Mouse (Mus musculus) lung, embryonic 14.5 days (tissue): Measurements from ENCODE around the gene Sostdc1. TPM values are rescaled to one million over a fixed set of nuclear protein-coding genes. Genes with fewer than 3 reads are reported as not detected.

Source experiments
- ATAC-seq: fragments of 200-750 bp; cut with Nextera tagmentation; 2 replicates; pipeline ENCODE4 v1.8.0; 2017; ENCODE audit warnings: mild to moderate bottlenecking, moderate TSS enrichment, moderate library complexity; ENCODE audit not compliant: insufficient read depth
- DNase-seq: peaks from one replicate; pipeline ENCODE4 v3.0.0-alpha.2; 2015
- H3K27ac ChIP-seq: fragments of 300-500 bp; sonication (generic); 2 replicates; pipeline ENCODE4 v1.5.1; 2014; ENCODE audit warnings: low read depth, mild to moderate bottlenecking, moderate library complexity
- H3K27me3 ChIP-seq: fragments of 300-500 bp; sonication (generic); 2 replicates; pipeline ENCODE4 v1.6.1; 2014; ENCODE audit warnings: low read length, control low read depth; ENCODE audit not compliant: insufficient read depth
- H3K36me3 ChIP-seq: fragments of 300-500 bp; sonication (generic); 2 replicates; pipeline ENCODE4 v1.6.1; 2014; ENCODE audit warnings: control low read depth; ENCODE audit not compliant: insufficient read depth
- H3K4me1 ChIP-seq: fragments of 300-500 bp; sonication (generic); 2 replicates; pipeline ENCODE4 v1.6.1; 2014; ENCODE audit warnings: antibody characterized with exemption, control low read depth; ENCODE audit not compliant: insufficient read depth
- H3K4me2 ChIP-seq: fragments of 300-500 bp; sonication (generic); 2 replicates; pipeline ENCODE4 v1.6.1; 2014; ENCODE audit warnings: mild to moderate bottlenecking
- H3K4me3 ChIP-seq: fragments of 300-500 bp; sonication (generic); 2 replicates; pipeline ENCODE4 v1.5.1; 2014; ENCODE audit warnings: low read depth, low read length
- H3K9ac ChIP-seq: fragments of 300-500 bp; sonication (generic); 2 replicates; pipeline ENCODE4 v1.6.1; 2014
- H3K9me3 ChIP-seq: fragments of 300-500 bp; sonication (generic); 2 replicates; pipeline ENCODE4 v1.6.1; 2016; ENCODE audit warnings: low read depth, low read length, control low read depth
- CTCF ChIP-seq: IDR thresholded peaks from 2 replicates; pipeline ENCODE4 v1.5.1; 2016; ENCODE audit warnings: antibody characterized with exemption, low read depth
- WGBS: fragments of 180-500 bp; shearing (Covaris S2); extraction: QIAGEN DNeasy Blood & Tissue Kit; methylation state at CpG from one replicate; pipeline ENCODE4 v1.1.7; 2014; 5-methylcytosine and 5-hydroxymethylcytosine counted together
- polyA plus RNA-seq: library from polyadenylated mRNA; unstranded; fragments of >200 nt; fragmentation: Nextera tagmentation; extraction: Ambion mirVana; gene quantifications from 2 replicates; pipeline ENCODE4 v1.2.1, GENCODE M21; 2014

The Sostdc1 gene
- polyA plus RNA-seq, 1 experiment from 2014 or later: 1.3 TPM

DNA sequence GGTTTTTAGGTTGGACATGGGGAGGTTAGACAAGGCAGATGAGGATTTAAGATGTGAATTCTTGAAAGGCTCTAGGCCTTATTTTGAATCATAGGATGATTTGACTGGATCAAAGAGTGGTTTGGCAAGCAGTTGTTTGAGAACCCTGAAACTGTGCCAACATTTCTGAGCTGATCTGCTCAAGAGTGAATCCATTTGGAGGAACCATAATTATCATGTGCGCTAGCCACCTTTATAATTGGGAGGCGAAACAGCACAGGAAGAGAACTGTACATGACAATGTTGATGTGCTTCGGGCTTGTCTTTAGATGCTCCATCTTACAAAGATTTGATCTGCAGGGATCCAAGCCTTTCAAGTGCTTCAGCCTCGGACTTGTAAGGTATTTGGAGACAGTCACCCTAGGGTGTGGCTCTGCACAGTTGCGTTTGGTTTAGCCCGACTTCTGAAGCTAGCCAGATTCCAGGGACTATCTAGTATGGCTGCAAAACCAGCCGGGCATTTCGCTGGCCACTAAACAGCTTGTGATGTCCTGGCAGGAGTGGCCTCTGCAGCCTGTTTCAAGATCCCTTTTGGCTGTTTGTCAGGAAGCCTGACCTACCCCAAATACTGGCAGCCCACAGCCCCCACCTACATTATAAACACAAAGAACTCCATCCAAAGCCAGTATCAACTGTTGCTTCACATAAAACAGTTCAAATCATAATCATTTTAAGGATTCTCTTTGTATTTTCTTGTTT, 10.9 kb upstream of the Sostdc1 start:
- Histone ChIP-seq H3K36me3 (no peaks in the 10 kb centered on the region), H3K27ac (peak overlapping the region; percentile 63), H3K9ac (no peak overlapping the region), H3K9me3 (no peaks in the 10 kb centered on the region), H3K4me3 (no peak overlapping the region), H3K4me1 (peaks cover 4% of the 10 kb centered on the region; the same call in 1 of the 2 replicates), H3K27me3 (no peaks in the 10 kb centered on the region), H3K4me2 (no peak overlapping the region)
- no peak for TF ChIP-seq CTCF
- peak; percentile 80 for ATAC-seq
- peak; percentile 82 for DNase-seq
- WGBS: 55% methylated on average over 8 of the region's 8 CpGs

DNA sequence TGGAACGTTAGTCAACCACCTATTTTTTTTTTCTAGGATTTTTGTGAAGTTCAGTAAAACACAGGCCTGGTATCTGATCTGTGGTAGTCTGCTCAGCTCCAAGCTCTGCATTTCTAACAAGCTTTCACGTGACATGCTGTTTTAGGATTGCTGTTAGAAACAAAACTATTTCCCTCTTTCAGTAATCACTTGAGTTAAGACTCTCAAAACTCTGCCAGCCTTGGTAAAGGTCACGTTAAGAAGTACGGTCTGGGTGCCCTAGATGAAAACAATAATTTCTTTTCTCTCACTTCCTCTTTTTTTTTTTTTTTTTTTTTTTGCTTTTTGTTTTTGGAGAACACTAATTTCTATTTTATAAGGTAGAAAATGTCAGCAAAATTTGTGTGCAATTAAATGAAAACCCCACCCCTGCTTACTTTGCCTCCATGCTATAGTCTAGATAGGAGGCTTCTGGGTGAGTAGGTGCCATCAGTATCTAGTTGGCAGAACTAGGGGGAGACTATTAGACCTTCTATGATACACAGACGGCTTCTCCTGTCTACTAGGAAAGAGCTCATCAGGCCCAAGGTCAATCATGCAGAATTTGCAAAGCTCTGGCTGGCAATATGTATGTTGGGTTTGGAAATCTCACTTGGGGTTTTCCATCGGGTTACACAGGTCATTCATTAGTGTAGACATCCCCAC, 5.1 kb upstream of the Sostdc1 start:
- ATAC-seq: no peak
- 74% methylated on average over 6 of the region's 6 CpGs for WGBS
- Histone ChIP-seq H3K9me3 (no peaks in the 10 kb centered on the region), H3K9ac (no peak overlapping the region), H3K4me3 (no peak overlapping the region), H3K4me2 (no peak overlapping the region), H3K4me1 (no peaks in the 10 kb centered on the region), H3K27me3 (no peaks in the 10 kb centered on the region), H3K27ac (no peak overlapping the region), H3K36me3 (no peaks in the 10 kb centered on the region)
- DNase-seq: no peak
- no peak for TF ChIP-seq CTCF

GRCm38 (mm10) chr12:36313015-36313414, 924 bp upstream of the Sostdc1 start:
- Histone ChIP-seq H3K9me3 (no peaks in the 10 kb centered on the region), H3K4me2 (no peak overlapping the region), H3K4me1 (0 out of 2 replicates have a peak, but pooled peaks cover 2% of the 10 kb centered on the region), H3K4me3 (no peak overlapping the region), H3K27me3 (no peaks in the 10 kb centered on the region), H3K27ac (no peak overlapping the region), H3K36me3 (no peaks in the 10 kb centered on the region), H3K9ac (no peak overlapping the region)
- WGBS: 41% methylated on average over 2 of the region's 2 CpGs
- no peak for TF ChIP-seq CTCF
- DNase-seq (no peak), ATAC-seq (no peak)

DNA sequence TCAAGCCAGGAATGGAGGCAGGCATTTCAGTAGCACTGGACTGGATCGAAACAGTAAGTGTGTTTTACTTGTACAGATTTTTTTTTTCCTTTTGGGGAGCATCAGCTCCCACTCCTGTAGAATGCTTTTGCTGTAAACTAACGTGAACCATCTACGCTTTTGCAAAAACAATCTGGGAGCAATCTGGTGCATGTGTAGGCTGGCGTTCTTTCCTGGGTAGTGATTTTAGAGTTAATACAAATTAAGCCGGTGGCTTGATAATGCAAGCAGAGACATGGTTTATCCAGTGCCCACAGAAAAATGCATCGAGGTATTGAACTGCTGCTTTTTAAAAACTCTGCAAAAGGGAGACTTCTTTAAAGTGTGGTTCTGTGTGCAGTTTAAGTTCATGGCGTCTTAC, 507 bp downstream of the Sostdc1 start:
- Histone ChIP-seq H3K4me1 (0 out of 2 replicates have a peak, but pooled peaks cover 2% of the 10 kb centered on the region), H3K27ac (no peak overlapping the region; the same call in 1 of the 2 replicates), H3K27me3 (no peaks in the 10 kb centered on the region), H3K4me3 (no peak overlapping the region), H3K4me2 (peak overlapping the region; percentile 43), H3K36me3 (no peaks in the 10 kb centered on the region), H3K9me3 (no peaks in the 10 kb centered on the region), H3K9ac (no peak overlapping the region)
- 62% methylated on average over 7 of the region's 7 CpGs for WGBS
- no peak for TF ChIP-seq CTCF
- no peak for ATAC-seq
- DNase-seq: no peak

DNA sequence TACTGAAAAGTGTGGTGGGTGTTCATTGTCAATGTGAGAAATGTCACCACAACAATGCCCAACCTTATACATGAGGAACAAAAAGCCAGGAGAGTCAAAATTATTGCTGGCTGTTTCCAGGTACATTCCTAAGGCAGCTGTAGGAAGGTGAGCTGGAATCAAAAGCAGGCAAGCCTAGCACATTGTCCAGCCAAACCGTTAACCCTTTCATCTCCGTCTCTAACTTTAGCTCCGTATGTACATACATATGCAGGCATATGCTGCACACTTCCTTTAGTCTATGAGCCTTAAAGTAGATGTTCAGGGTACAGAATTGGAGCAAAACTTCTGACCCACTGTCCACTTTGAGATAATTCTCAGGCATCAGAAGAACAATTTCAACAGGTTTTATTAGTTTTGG, 1.6 kb downstream of the Sostdc1 start:
- no peak overlapping the region for H3K27ac ChIP-seq
- DNase-seq: no peak
- no peak for TF ChIP-seq CTCF
- H3K4me1 ChIP-seq: 0 out of 2 replicates have a peak, but pooled peaks cover 2% of the 10 kb centered on the region
- H3K4me2 ChIP-seq: no peak overlapping the region; the same call in 1 of the 2 replicates
- WGBS: 70% methylated on average over 3 of the region's 3 CpGs
- H3K4me3 ChIP-seq: no peak overlapping the region
- ATAC-seq: no peak
- no peak overlapping the region for H3K9ac ChIP-seq
- no peaks in the 10 kb centered on the region for H3K9me3 ChIP-seq
- H3K27me3 ChIP-seq: no peaks in the 10 kb centered on the region
- no peaks in the 10 kb centered on the region for H3K36me3 ChIP-seq

DNA sequence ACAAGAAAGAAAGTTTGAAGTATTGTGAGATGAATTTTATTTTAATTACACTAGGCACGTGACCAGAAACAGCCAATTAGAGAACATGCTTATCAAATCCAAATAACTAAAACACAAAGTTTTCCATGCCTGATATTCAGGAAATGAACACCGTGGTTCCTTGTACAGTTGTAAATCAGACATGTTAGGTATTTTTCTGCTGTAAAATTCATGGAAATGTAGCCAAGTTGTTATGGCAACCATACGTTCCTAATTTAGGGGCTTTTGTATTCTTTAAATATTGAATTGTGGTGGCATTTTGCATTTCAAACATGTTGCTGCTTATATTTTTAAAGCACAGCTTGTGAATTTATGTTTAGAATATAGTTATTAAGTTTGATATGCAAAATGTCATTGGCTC, 2.1 kb downstream of the Sostdc1 start:
- WGBS: 63% methylated on average over 3 of the region's 3 CpGs
- DNase-seq (no peak), ATAC-seq (no peak)
- Histone ChIP-seq H3K4me1 (0 out of 2 replicates have a peak, but pooled peaks cover 2% of the 10 kb centered on the region), H3K27me3 (no peaks in the 10 kb centered on the region), H3K9me3 (no peaks in the 10 kb centered on the region), H3K4me2 (no peak overlapping the region), H3K9ac (no peak overlapping the region), H3K36me3 (no peaks in the 10 kb centered on the region), H3K27ac (no peak overlapping the region), H3K4me3 (no peak overlapping the region)
- no peak for TF ChIP-seq CTCF

GRCm38 (mm10) chr12:36317036-36317819, 3.3 kb downstream of the Sostdc1 start:
- no peaks in the 10 kb centered on the region for H3K36me3 ChIP-seq
- 0 out of 2 replicates have a peak, but pooled peaks cover 2% of the 10 kb centered on the region for H3K4me1 ChIP-seq
- DNase-seq (peak; percentile 75), ATAC-seq (peak; percentile 88)
- no peak overlapping the region for H3K27ac ChIP-seq
- peak overlapping the region; percentile 49 for H3K4me3 ChIP-seq
- peak overlapping the region; percentile 49 for H3K9ac ChIP-seq
- H3K4me2 ChIP-seq: peak overlapping the region; percentile 90
- peak; percentile 28 for TF ChIP-seq CTCF
- WGBS: 3% methylated on average over 30 of the region's 30 CpGs
- H3K27me3 ChIP-seq: no peaks in the 10 kb centered on the region
- H3K9me3 ChIP-seq: no peaks in the 10 kb centered on the region
